21 mouse cellular contexts compared by ENCODE assay signal in the genomic region with DNA sequence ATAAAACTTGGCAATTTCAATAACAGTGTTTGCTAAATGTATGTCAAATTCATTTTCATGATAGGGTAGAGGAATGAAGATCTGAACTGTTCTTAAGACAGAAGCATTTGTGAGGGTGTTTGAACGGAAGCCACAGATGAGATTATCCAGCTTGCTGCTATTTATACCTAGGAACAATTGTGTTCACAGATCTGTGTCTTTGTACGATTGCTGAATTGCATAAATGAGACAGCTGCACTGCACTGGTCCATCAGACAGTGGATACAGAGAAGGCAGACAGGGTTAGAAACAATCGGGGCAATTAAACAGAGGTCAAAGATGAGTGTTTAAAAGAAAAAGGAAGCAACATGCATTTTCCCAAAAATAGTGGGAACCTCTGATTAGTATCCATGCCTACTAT.
DNase-seq lines count a peak whose midpoint lies in the region; ATAC-seq and TF ChIP-seq lines count a peak whose summit lies in the region.
"Had no signal": no experiment of that assay in that cellular context is flagged by ENCODE, and none has a peak within 500 bp of the region (broad histone marks: within the 10 kb centered on the region; RNA-seq: fewer than 3 reads in every experiment).

No protein-coding gene starts in this region.

- WGBS in forebrain, postnatal 0 days, result 48% methylated on average over 3 of the region's 3 CpGs
- WGBS in heart, embryonic 10.5 days, result 78% methylated on average over 3 of the region's 3 CpGs

- peak; percentile 36 for ATAC-seq in forebrain, postnatal 0 days
- ATAC-seq: inflammation-experienced regulatory T-cells, adult 6 months had no signal

- DNase-seq in frontal cortex, postnatal 36 days (ENCODE audit: low spot score in 2 of 2), result peak; percentile 2 to 26
- no peak for DNase-seq in frontal cortex, postnatal 10 days (ENCODE audit: low spot score in 2 of 2)
- peak; percentile 14 to 47 for DNase-seq in left cerebral cortex, postnatal 25 days (ENCODE audit: low spot score in 2 of 2)
- no peak for DNase-seq in left cerebral cortex, adult 2 months (ENCODE audit: extremely low spot score in 1 of 2, low spot score in 2 of 2)
- DNase-seq in forebrain, postnatal 0 days, result peak; percentile 6
- DNase-seq in telencephalon, adult 2 months (ENCODE audit: low read depth, low spot score), result peak; percentile 48
- DNase-seq in heart, embryonic 10.5 days (ENCODE audit: low spot score), result no peak
- DNase-seq: adrenal gland, postnatal 25 days; B cell, adult 2 months; cerebellum, adult 2 months; cerebellum, postnatal 36 days; gastrocnemius, postnatal 14 days; kidney, adult 2 months; kidney, postnatal 10 days; thymus, adult 2 months had no signal

- H3K4me3 ChIP-seq in left cerebral cortex, adult 2 months, result no peak overlapping the region
- H3K4me3 ChIP-seq in forebrain, postnatal 0 days (ENCODE audit: low read depth, low read length), result no peak overlapping the region
- no peak overlapping the region for H3K4me3 ChIP-seq in heart, embryonic 10.5 days
- H3K4me3 ChIP-seq: embryonic facial prominence, embryonic 15.5 days; liver, embryonic 15.5 days; stomach, embryonic 15.5 days had no signal

- no peak overlapping the region for H3K9ac ChIP-seq in forebrain, postnatal 0 days
- H3K9ac ChIP-seq: embryonic facial prominence, embryonic 15.5 days; liver, embryonic 15.5 days; stomach, embryonic 15.5 days had no signal

- no peaks in the 10 kb centered on the region for H3K36me3 ChIP-seq in forebrain, postnatal 0 days (ENCODE audit: insufficient read depth)
- no peaks in the 10 kb centered on the region for H3K36me3 ChIP-seq in heart, embryonic 10.5 days
- H3K36me3 ChIP-seq: embryonic facial prominence, embryonic 15.5 days; liver, embryonic 15.5 days; stomach, embryonic 15.5 days had no signal

- H3K27me3 ChIP-seq in forebrain, postnatal 0 days (ENCODE audit: insufficient read depth, low read length), result no peaks in the 10 kb centered on the region
- H3K27me3 ChIP-seq in heart, embryonic 10.5 days (ENCODE audit: insufficient read depth, poor library complexity, severe bottlenecking), result no peaks in the 10 kb centered on the region
- H3K27me3 ChIP-seq: embryonic facial prominence, embryonic 15.5 days; liver, embryonic 15.5 days; stomach, embryonic 15.5 days had no signal

- TF ChIP-seq CTCF in left cerebral cortex, adult 2 months (IDR thresholded peaks at IDR 0.05), result no peak
- TF ChIP-seq CTCF in forebrain, postnatal 0 days (IDR thresholded peaks at IDR 0.05; ENCODE audit: low read depth), result no peak

- H3K9me3 ChIP-seq in forebrain, postnatal 0 days (ENCODE audit: low read length), result no peaks in the 10 kb centered on the region
- no peaks in the 10 kb centered on the region for H3K9me3 ChIP-seq in heart, embryonic 10.5 days
- H3K9me3 ChIP-seq: embryonic facial prominence, embryonic 15.5 days; liver, embryonic 15.5 days; stomach, embryonic 15.5 days had no signal

- H3K4me2 ChIP-seq in forebrain, postnatal 0 days (ENCODE audit: low read depth), result no peak overlapping the region
- H3K4me2 ChIP-seq: embryonic facial prominence, embryonic 15.5 days; liver, embryonic 15.5 days; midbrain, embryonic 11.5 days; stomach, embryonic 15.5 days had no signal

- H3K4me1 ChIP-seq in forebrain, postnatal 0 days (ENCODE audit: insufficient read depth), result no peaks in the 10 kb centered on the region
- no peaks in the 10 kb centered on the region for H3K4me1 ChIP-seq in heart, embryonic 10.5 days
- H3K4me1 ChIP-seq: embryonic facial prominence, embryonic 15.5 days; liver, embryonic 15.5 days; stomach, embryonic 15.5 days had no signal

- no peak overlapping the region for H3K27ac ChIP-seq in left cerebral cortex, adult 2 months
- no peak overlapping the region for H3K27ac ChIP-seq in forebrain, postnatal 0 days (ENCODE audit: low read depth, low read length)
- no peak overlapping the region for H3K27ac ChIP-seq in heart, embryonic 10.5 days
- H3K27ac ChIP-seq: embryonic facial prominence, embryonic 15.5 days; liver, embryonic 15.5 days; macrophage; stomach, embryonic 15.5 days had no signal

- intact Hi-C loops in left cerebral cortex, postnatal 25 days (cut with DNase I), result no loop called here
- intact Hi-C loops in left cerebral cortex, adult 2 months (cut with DNase I), result no loop called here

Comparison
In these comparisons a context has a peak if more than half of its experiments do, and no peak if none do; other contexts are left out.
1. DNase-seq: peak in frontal cortex, postnatal 36 days (2 of 2), left cerebral cortex, postnatal 25 days (2 of 2), forebrain, postnatal 0 days (single experiment) and telencephalon, adult 2 months (single experiment); none in frontal cortex, postnatal 10 days (0 of 2), left cerebral cortex, adult 2 months (0 of 2) and heart, embryonic 10.5 days (single experiment).